Mouse (Mus musculus): ENCODE results near the gene Fbxo30. TPM values are rescaled to one million over a fixed set of nuclear protein-coding genes. Genes with fewer than 3 reads are reported as not detected.
"Not testable (repeated sequence)": the region's sequence is repeated elsewhere in the genome, so short reads cannot be mapped to it uniquely, and the experiment has no call there.

The Fbxo30 gene
- polyA plus RNA-seq (2014; fragmentation: Nextera tagmentation; extraction: Ambion mirVana): 21.4 and 24.2 TPM in 2 replicates

GRCm38 (mm10) chr10:11280578-11281463 is at the start of gene Fbxo30:
Gene Fbxo30, plus strand, starts transcription at chr10:11281330.
- DNase-seq (ENCODE audit: low spot score) (peak; percentile 92), ATAC-seq (ENCODE audit: low read depth) (peak; percentile 95)
- 0 out of 2 replicates have a peak, but pooled peaks cover 3% of the 10 kb centered on the region for H3K4me1 ChIP-seq (ENCODE audit: control insufficient read depth, insufficient read depth, low read length)
- no peaks in the 10 kb centered on the region for H3K9me3 ChIP-seq (ENCODE audit: control insufficient read depth, low read length)
- under 1% methylated on average over 49 of the region's 93 CpGs for WGBS
- H3K9ac ChIP-seq (ENCODE audit: low read depth, low read length): peak within 1 kb of the TSS; percentile 96
- H3K36me3 ChIP-seq (ENCODE audit: control insufficient read depth, insufficient read depth, low read length): no peaks in the 10 kb centered on the region
- H3K4me2 ChIP-seq (ENCODE audit: low read depth, low read length): peak within 1 kb of the TSS; percentile 90
- peak within 1 kb of the TSS; percentile 95 for H3K27ac ChIP-seq (replicated peaks; ENCODE audit: low read depth, low read length)
- peak within 1 kb of the TSS; percentile 77 for H3K4me3 ChIP-seq (ENCODE audit: low read depth, low read length)
- H3K27me3 ChIP-seq (replicated peaks; ENCODE audit: control insufficient read depth, insufficient read depth, low read length): no peaks in the 10 kb centered on the region

- Histone ChIP-seq H3K9me3 (ENCODE audit: control insufficient read depth, low read length) (no peaks in the 10 kb centered on the region), H3K4me1 (ENCODE audit: control insufficient read depth, insufficient read depth, low read length) (peaks cover 3% of the 10 kb centered on the region; the same call in 1 of the 2 replicates), H3K27me3 (replicated peaks; ENCODE audit: control insufficient read depth, insufficient read depth, low read length) (no peaks in the 10 kb centered on the region), H3K4me3 (ENCODE audit: low read depth, low read length) (no peak overlapping the region), H3K4me2 (ENCODE audit: low read depth, low read length) (no peak overlapping the region), H3K9ac (ENCODE audit: low read depth, low read length) (no peak overlapping the region), H3K27ac (replicated peaks; ENCODE audit: low read depth, low read length) (no peak overlapping the region), H3K36me3 (ENCODE audit: control insufficient read depth, insufficient read depth, low read length) (no peaks in the 10 kb centered on the region)
- ATAC-seq (ENCODE audit: low read depth) (no peak), DNase-seq (ENCODE audit: low spot score) (no peak)
- 63% methylated on average over 3 of the region's 3 CpGs for WGBS
These were observed 47.9 kb upstream of the Fbxo30 start for GRCm38 (mm10) chr10:11233208-11233607.

DNA sequence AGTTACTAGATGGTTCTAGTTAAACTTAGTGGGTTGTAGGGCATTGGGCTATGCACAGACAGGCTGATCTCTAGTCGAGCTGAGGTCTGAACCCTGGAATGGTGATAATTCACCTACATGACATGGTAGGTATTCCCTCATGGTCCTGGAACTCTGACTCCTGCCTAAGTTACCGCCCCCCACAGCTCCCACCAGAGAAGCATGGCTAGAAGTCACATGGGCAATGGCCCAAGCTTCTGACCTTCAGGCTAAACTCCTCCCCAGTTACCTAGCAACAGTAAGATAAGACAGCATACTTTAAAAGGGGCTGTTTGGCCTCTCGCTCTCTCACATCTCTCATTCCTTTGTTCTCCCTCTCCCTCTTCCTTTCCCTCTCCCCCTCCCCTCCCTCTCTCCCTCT is 38.1 kb upstream of the Fbxo30 start:
- not testable (repeated sequence) for H3K9ac ChIP-seq (ENCODE audit: low read depth, low read length); H3K4me1 ChIP-seq (ENCODE audit: control insufficient read depth, insufficient read depth, low read length); H3K9me3 ChIP-seq (ENCODE audit: control insufficient read depth, low read length); H3K27me3 ChIP-seq (replicated peaks; ENCODE audit: control insufficient read depth, insufficient read depth, low read length); H3K4me2 ChIP-seq (ENCODE audit: low read depth, low read length); H3K4me3 ChIP-seq (ENCODE audit: low read depth, low read length); ATAC-seq (ENCODE audit: low read depth); DNase-seq (ENCODE audit: low spot score); H3K27ac ChIP-seq (replicated peaks; ENCODE audit: low read depth, low read length); H3K36me3 ChIP-seq (ENCODE audit: control insufficient read depth, insufficient read depth, low read length)
- WGBS: 54% methylated on average over 3 of the region's 3 CpGs

DNA sequence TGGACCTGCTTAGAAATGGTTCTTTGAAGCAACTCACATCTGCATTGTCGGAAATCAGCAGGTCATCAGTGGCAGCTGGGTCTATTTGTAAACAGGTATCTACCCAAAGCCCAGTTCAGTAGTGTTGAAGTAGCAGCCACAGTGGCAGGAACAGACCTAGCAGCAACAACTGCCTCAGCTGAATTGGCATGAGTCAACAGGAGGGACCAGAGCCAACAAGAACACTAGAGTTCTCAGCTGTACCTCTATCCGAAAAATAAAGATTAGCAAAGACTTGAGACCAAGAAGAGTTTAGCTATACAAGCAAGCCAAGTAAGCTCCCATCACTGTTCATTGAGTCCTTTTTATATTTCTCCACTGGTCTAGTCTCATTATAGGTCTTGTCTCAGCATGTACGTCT is 32.9 kb upstream of the Fbxo30 start:
- no peak for DNase-seq (ENCODE audit: low spot score)
- no peak overlapping the region for H3K9ac ChIP-seq (ENCODE audit: low read depth, low read length)
- H3K9me3 ChIP-seq (ENCODE audit: control insufficient read depth, low read length): no peaks in the 10 kb centered on the region
- no peak for ATAC-seq (ENCODE audit: low read depth)
- no peak overlapping the region for H3K4me2 ChIP-seq (ENCODE audit: low read depth, low read length)
- no peak overlapping the region for H3K27ac ChIP-seq (replicated peaks; ENCODE audit: low read depth, low read length)
- WGBS: 85% methylated on average over 3 of the region's 3 CpGs
- H3K36me3 ChIP-seq (ENCODE audit: control insufficient read depth, insufficient read depth, low read length): no peaks in the 10 kb centered on the region
- H3K4me1 ChIP-seq (ENCODE audit: control insufficient read depth, insufficient read depth, low read length): no peaks in the 10 kb centered on the region
- H3K27me3 ChIP-seq (replicated peaks; ENCODE audit: control insufficient read depth, insufficient read depth, low read length): no peaks in the 10 kb centered on the region
- H3K4me3 ChIP-seq (ENCODE audit: low read depth, low read length): no peak overlapping the region

GRCm38 (mm10) chr10:11250247-11250997 is 30.7 kb upstream of the Fbxo30 start:
- no peak overlapping the region for H3K4me3 ChIP-seq (ENCODE audit: low read depth, low read length)
- H3K27ac ChIP-seq (replicated peaks; ENCODE audit: low read depth, low read length): 0 out of 2 replicates have a peak overlapping the region, but pooled peaks have one; percentile 0
- peak; percentile 22; the same call in 1 of the 2 replicates for ATAC-seq (ENCODE audit: low read depth)
- H3K36me3 ChIP-seq (ENCODE audit: control insufficient read depth, insufficient read depth, low read length): no peaks in the 10 kb centered on the region
- H3K4me2 ChIP-seq (ENCODE audit: low read depth, low read length): no peak overlapping the region
- no peak overlapping the region for H3K9ac ChIP-seq (ENCODE audit: low read depth, low read length)
- no peaks in the 10 kb centered on the region for H3K9me3 ChIP-seq (ENCODE audit: control insufficient read depth, low read length)
- H3K27me3 ChIP-seq (replicated peaks; ENCODE audit: control insufficient read depth, insufficient read depth, low read length): no peaks in the 10 kb centered on the region
- DNase-seq (ENCODE audit: low spot score): peak; percentile 44
- no peaks in the 10 kb centered on the region for H3K4me1 ChIP-seq (ENCODE audit: control insufficient read depth, insufficient read depth, low read length)
- 37% methylated on average over 2 of the region's 2 CpGs for WGBS

DNA sequence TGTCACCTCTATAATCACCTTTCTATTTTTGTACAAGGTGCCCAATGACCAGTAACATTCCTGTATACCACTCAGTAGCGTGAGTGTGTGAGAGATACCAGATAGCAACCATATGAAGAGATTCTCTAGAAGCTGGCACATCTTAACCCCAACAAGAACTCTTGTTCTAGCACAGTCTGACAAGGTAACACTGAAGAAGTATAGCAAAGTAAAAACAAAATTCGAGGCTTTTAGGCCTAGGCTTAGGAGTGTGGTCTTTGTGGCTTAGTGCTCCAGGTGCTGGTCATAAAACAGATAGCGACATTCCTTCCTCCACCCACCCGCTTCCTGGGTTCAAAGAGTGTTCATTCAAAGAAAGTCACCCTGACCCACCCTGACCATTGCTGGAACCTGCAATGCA is 27.5 kb upstream of the Fbxo30 start:
- not testable (repeated sequence) for H3K27ac ChIP-seq (replicated peaks; ENCODE audit: low read depth, low read length); H3K4me3 ChIP-seq (ENCODE audit: low read depth, low read length); H3K36me3 ChIP-seq (ENCODE audit: control insufficient read depth, insufficient read depth, low read length); H3K9ac ChIP-seq (ENCODE audit: low read depth, low read length); H3K4me2 ChIP-seq (ENCODE audit: low read depth, low read length); DNase-seq (ENCODE audit: low spot score); ATAC-seq (ENCODE audit: low read depth); H3K9me3 ChIP-seq (ENCODE audit: control insufficient read depth, low read length); H3K4me1 ChIP-seq (ENCODE audit: control insufficient read depth, insufficient read depth, low read length); H3K27me3 ChIP-seq (replicated peaks; ENCODE audit: control insufficient read depth, insufficient read depth, low read length)
- 78% methylated on average over 4 of the region's 4 CpGs for WGBS

GRCm38 (mm10) chr10:11260119-11260518 is 21.0 kb upstream of the Fbxo30 start:
- H3K27me3 ChIP-seq (replicated peaks; ENCODE audit: control insufficient read depth, insufficient read depth, low read length): no peaks in the 10 kb centered on the region
- DNase-seq (ENCODE audit: low spot score) (no peak), ATAC-seq (ENCODE audit: low read depth) (no peak)
- H3K4me1 ChIP-seq (ENCODE audit: control insufficient read depth, insufficient read depth, low read length): no peaks in the 10 kb centered on the region
- H3K27ac ChIP-seq (replicated peaks; ENCODE audit: low read depth, low read length): no peak overlapping the region
- no peak overlapping the region for H3K4me3 ChIP-seq (ENCODE audit: low read depth, low read length)
- no peak overlapping the region for H3K4me2 ChIP-seq (ENCODE audit: low read depth, low read length)
- H3K36me3 ChIP-seq (ENCODE audit: control insufficient read depth, insufficient read depth, low read length): no peaks in the 10 kb centered on the region
- no peaks in the 10 kb centered on the region for H3K9me3 ChIP-seq (ENCODE audit: control insufficient read depth, low read length)
- no peak overlapping the region for H3K9ac ChIP-seq (ENCODE audit: low read depth, low read length)

DNA sequence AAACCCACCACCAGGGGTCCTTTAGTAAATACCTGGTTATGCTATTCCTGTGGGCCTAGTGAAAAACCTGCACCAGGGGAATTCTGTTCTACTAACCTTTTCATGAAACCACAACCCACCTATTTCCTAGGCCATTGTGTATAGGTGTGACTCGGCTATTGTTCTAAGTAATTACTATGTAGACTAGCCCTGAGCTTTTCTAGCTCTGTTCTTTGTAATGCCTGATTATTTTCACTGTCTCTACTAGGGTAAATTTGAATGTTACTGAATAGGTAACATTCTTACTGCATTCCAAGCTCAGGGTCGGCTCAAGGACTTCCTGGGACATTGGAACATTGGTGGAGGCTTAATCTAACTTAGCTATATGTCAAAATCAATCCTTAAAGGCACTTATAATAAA is 18.8 kb upstream of the Fbxo30 start:
- WGBS: 84% methylated on average over 2 of the region's 2 CpGs
- not testable (repeated sequence) for H3K27me3 ChIP-seq (replicated peaks; ENCODE audit: control insufficient read depth, insufficient read depth, low read length); H3K9ac ChIP-seq (ENCODE audit: low read depth, low read length); H3K4me2 ChIP-seq (ENCODE audit: low read depth, low read length); H3K4me1 ChIP-seq (ENCODE audit: control insufficient read depth, insufficient read depth, low read length); H3K9me3 ChIP-seq (ENCODE audit: control insufficient read depth, low read length); ATAC-seq (ENCODE audit: low read depth); H3K27ac ChIP-seq (replicated peaks; ENCODE audit: low read depth, low read length); H3K4me3 ChIP-seq (ENCODE audit: low read depth, low read length); H3K36me3 ChIP-seq (ENCODE audit: control insufficient read depth, insufficient read depth, low read length); DNase-seq (ENCODE audit: low spot score)

Measured in embryonic facial prominence, embryonic 14.5 days (tissue).